Mouse (Mus musculus) urinary bladder, postnatal 36 days (tissue): Measurements from ENCODE around the gene Tubgcp6.

ENCODE experiments used
- DNase-seq, 2 experiments: peaks; one replicate each; pipeline ENCODE4 v3.0.0; 2022; ENCODE audit warnings: low spot score in 2 of 2, mixed read lengths in 1 of 2

The Tubgcp6 gene

GRCm38 (mm10) chr15:89141443-89141842 is 18.5 kb upstream of the Tubgcp6 start:
- DNase-seq = no peak

DNA sequence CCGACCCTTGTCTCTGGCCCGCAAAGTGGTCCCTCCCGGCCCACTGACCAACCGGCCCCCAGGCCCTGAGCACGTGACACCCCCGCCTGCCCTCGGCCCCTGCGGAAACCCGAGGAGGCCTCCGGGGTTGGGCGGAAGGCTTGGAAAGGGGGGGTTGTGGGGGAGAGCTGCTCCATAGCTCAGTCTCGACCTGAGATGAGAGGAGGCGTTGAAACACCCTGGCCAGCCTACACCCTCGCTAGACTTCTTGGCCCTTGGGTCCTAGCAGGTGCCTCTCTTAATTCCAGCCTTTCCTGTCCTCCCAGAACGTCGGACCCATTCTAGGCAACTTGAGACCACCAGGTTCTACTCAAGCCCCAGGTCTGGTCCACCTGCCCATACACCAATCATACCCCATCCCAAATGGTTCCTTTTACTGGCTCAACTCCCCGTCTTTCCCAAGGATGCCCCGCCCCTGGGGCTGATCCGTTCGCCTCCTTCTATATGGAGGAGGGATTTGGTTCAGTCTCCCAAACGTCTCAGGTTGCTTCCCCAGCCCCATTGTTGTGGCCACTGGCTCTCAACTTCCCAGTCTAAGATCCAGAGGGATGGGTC is 17.8 kb upstream of the Tubgcp6 start, which contains the start of gene Mapk12:
Gene Mapk12 (minus strand): TSS at position 45 of the 594 bp plus-strand sequence.
- peak; percentile 41 to 63 for DNase-seq

DNA sequence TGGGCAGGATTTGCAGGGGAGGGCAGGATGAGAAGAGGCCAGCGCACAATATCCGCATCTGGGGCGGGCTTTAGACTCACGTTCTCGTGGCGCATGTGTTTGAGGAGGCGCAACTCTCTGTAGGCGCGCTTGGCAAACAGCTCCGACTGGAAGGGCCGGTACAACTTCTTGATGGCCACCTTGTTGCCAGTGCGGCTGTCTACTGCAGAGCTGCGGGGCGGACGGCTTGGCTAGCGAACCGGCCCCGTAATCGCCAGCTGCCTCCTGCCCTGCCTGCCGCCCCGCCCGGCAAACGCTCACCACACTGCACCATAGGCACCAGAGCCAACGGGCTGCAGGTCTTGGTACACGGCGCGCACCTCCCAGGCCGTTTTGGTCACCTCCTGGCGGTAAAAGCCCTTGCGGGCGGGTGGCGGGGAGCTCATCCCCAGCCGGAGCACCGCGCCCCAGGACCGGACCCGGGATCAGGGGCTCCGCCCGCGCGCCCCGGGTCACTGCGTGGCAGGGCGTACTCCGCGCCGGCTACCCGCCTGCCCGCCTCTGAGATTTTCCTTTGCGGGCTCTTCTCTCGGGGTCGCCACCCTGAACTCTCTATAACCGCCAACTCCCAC is 17.2 kb upstream of the Tubgcp6 start:
- peak; percentile 72 to 78 for DNase-seq

DNA sequence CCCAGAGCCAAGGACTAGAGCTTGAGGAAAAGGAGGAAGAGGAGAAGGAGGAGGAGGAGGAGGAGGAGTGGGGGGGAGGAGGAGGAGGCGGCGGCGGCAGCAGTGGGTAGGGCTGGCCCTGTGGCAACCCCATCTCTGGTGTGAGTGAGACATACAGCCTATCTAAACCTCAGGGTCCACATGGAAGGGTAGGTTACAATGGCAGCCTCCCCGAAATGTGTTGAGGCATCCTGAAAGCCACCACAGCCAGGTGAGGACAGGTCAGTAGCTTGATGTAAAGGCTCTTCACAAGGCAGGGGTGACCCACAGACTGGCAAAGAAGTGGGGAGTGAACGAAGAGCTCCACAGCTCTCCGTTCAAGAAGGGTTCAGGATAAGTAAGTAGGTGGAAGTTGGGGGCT is 15.6 kb upstream of the Tubgcp6 start:
- DNase-seq = no peak

GRCm38 (mm10) chr15:89138046-89138405 is 15.1 kb upstream of the Tubgcp6 start:
- no peak for DNase-seq

DNA sequence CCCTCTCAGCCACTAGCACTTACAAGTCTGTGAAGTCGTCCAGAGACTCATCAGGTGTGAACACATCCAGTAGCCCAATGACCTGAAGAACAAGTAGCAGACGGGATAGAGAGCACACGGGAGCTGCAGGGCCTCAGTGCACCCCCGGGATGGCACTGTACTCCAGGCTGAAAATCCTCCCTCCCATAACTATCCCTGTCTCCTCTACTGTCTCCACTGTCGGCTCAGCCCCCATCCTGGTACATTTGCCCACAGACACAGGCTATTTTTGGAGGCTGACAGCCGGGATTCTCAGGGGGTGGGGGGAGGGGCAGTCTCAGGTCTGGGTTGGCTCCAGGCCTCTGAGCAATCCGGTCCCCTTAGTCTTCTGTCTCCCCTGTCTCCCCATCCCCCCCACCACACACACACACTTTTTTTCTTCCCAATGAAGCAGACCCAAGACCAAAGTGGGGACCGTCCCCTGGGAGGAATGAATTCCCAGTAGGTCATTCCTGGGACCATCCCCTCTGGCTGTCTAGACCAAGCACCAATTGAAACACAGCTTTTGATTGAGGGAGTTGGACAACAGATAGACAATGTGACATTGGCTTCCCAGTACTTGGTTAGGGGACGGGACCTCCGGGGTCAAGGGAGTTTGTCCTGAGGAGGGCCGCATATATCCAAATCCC is 14.6 kb upstream of the Tubgcp6 start:
- no peak for DNase-seq

DNA sequence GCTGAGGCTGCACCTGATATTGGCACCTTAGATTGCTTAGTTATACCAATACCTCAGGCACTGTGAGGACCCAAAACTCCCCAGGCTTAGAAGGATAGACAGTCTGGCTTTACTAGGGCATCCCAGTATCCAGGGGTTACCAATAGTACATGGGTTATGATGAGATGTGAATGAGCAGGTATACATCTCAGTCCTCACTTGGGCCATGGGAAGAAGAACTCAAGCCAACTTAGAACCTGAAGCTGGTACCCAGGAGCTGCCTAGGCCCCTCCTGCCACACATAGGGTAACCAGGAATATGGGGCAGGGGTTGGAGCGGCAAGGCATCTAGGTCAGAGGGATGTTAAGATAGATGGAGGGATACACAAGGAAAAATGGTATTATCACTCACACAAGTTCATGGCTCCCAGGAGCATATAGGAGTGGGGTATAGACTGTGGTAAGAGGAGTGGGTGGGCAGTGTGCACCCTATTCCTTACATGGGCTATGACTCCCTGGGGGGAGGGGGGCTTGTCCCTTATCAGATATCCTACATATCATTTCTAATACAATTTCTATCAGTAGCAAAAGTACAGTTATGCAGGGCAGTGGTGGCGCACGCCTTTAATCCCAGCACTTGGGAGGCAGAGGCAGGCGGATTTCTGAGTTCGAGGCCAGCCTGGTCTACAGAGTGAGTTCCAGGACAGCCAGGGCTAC is 13.7 kb upstream of the Tubgcp6 start:
- no peak for DNase-seq

GRCm38 (mm10) chr15:89131316-89131715 is 8.4 kb upstream of the Tubgcp6 start:
- no peak for DNase-seq

GRCm38 (mm10) chr15:89130245-89130644 is 7.3 kb upstream of the Tubgcp6 start:
- no peak for DNase-seq

DNA sequence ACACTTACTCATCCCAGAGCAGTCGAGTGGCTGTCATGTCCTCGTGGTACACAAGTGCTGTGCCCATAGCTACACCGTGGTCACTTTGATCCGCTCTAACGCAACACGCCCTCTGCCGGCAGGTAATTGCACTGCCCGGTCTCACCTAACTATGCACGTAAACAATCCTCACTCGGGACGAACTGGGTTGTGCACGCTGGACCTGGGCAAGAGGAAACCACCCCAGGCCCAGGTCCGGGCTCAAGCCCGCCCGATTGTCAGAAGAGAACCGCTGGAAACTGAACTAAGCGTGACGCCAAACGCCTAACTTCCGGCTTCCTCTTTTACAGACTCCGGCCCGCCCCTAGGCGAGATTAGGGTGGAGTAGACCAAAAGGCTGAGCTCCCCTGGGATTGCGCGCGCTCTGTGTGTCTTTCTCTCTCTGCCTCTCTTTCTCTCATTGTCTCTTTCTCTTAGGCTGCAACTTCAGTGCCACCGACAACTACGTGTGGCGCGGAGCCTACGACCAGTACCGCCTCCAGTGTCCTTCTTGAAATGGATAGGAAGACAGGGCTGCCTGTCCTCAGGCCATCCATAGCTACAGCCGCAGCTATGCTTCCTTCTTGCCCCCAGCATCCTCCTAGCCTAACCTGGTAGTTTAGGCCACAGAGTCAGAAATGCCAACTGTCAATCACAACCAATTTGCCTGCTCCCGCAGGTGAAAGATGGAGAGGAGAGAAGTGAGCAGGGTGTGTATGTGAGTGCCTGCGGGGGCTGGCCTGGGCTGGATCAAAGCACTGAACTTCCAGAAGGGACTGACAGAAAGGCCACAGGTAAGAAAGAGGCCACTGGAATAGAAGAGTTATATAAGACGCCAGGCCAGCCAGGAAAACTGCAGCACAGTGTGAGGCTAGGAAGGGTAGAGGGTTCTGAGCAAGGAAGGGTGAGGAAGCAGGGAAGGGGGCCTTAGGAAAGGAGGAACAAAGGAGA is 5.8 kb upstream of the Tubgcp6 start, which contains the start of gene Hdac10:
Gene Hdac10 (minus strand): TSS at position 319 of the 969 bp plus-strand sequence.
- DNase-seq = peak; percentile 84 to 85

DNA sequence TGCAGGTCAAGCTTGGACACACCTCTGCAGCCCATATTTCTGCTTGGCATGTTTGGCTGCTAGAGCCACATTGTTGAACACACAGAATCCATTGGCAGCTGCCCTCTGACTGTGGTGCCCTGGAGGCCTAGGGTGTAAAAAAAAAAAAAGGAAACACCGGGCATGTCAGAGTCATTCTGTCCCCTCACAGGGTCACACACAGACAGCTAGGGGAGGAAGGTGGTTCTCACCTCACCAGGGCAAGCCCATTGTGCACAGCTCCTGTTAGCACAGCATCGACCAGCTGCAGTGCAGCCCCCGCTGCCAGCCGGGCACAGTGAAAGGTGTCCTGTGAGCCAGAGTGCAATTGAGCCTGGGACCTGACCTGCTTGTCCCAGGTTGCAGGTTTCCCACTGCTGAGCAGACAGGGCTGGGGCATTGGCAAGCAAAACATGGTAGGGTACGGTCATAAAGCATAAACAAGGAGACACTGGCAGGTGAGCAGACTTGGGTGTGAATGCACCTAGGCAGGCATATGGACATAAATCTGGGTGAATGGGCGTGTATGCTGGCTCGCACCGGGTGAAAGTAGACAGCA is 4.5 kb upstream of the Tubgcp6 start:
- no peak for DNase-seq

GRCm38 (mm10) chr15:89126622-89127021 is 3.7 kb upstream of the Tubgcp6 start:
- DNase-seq = no peak

DNA sequence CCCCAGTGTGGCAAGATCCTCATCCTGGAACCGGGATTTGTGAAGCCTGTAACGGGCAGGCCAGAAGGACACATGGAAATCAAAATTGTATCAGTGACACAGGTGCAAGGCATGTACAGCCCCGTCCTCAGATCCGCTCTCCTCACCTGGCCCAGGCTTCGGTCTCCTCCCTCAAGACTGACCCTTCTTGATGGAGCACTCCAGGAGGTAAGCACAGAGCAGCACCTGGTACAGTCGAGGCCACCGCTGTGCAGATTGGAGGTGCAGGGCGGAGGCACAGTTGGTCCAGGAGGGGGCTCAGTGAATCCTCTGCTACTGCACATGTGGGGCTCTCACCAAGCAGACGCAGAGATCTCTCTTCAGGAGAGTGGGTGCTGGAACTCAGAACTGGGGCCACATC is 2.4 kb upstream of the Tubgcp6 start:
- DNase-seq = no peak

DNA sequence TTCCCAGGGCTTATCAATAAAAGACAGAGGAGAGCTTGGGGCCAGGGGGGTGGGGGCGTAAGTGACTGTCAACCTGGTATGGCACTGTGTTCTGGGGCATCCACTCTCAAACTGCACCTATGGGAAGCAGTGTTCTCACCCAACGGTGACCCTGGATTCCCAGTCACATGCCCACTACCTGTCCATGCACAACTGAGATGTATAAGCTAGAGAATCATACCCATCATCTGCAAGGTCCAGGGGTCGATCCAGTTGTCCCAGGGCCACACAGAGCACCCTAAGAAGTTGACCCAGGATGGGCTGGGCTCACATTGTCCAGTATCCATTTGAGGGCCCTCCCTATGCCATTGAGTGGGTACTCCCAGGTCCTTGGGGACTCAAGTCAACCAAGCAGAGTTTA is 1.4 kb upstream of the Tubgcp6 start:
- no peak for DNase-seq

GRCm38 (mm10) chr15:89123595-89123994 is 683 bp upstream of the Tubgcp6 start:
- DNase-seq = no peak

- no peak for DNase-seq
Observed at GRCm38 (mm10) chr15:89118007-89118406, 4.9 kb downstream of the Tubgcp6 start.

- DNase-seq = no peak
Observed at GRCm38 (mm10) chr15:89110147-89110546, 12.8 kb downstream of the Tubgcp6 start.

DNA sequence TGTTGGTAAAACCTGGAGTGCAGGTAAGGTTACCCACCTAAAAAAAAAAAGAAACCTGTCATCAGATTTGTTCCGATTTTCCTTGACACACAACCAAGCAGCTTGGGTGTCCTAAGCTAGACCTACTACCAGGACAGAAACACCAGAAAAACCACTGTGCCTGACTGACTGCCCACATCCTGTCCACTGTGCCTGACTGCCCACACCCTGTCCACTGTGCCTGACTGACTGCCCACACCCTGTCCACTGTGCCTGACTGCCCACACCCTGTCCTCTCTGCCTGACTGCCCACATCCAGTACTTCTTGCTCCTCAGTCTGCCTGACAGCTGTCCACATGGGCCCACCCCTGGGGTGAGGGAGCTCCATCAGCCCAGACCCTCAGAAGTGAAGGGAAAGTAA is 15.9 kb downstream of the Tubgcp6 start:
- DNase-seq = no peak

GRCm38 (mm10) chr15:89106073-89106472 is 16.8 kb downstream of the Tubgcp6 start:
- DNase-seq = no peak

DNA sequence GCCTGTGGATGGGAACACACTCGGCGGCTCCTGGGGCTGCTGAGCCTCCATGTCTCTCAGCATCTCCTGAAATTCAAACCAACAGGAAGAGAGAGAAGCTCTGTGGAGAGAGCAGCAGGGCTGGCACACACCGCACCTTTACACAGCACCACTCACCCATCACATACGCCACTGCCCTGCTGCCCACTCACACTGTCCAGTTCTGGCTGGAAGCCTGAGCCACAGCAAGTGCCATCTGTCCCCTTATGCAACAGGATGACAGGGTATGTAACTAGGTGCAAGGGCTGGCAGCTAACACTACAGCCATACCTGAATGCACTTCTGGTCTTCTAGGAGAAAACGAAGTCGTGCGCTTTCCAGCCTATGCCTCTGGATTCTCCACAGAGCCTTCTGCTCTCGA is 18.5 kb downstream of the Tubgcp6 start:
- no peak for DNase-seq

- DNase-seq = no peak
Observed at GRCm38 (mm10) chr15:89103921-89104320, 19.0 kb downstream of the Tubgcp6 start.
